Mouse (Mus musculus) ES-E14 (cell line): ENCODE results near the gene Ube2e2.

Experiments
- CHD2 ChIP-seq: IDR thresholded peaks from 2 replicates; pipeline ENCODE4 v1.6.1; 2014; ENCODE audit warnings: mild to moderate bottlenecking, low read depth, low read length, inconsistent platforms
- HCFC1 ChIP-seq: IDR thresholded peaks from 2 replicates; pipeline ENCODE4 v1.6.1; 2012; ENCODE audit warnings: low read length, inconsistent platforms, borderline replicate concordance; ENCODE audit not compliant: insufficient read depth
- ZNF384 ChIP-seq: IDR thresholded peaks from 2 replicates; pipeline ENCODE4 v1.6.1; 2012; ENCODE audit warnings: low read depth, low read length, inconsistent platforms

- TF ChIP-seq ZNF384 (no peak), HCFC1 (no peak), CHD2 (no peak)
Measured at GRCm38 (mm10) chr14:18547541-18547940, 346.5 kb downstream of the Ube2e2 start.
